Mouse (Mus musculus) neural tube, embryonic 11.5 days (tissue): ENCODE results near the gene Ms4a2. TPM values are rescaled to one million over a fixed set of nuclear protein-coding genes. Genes with fewer than 3 reads are reported as not detected.

Experiments
- ATAC-seq: fragments of 200-750 bp; cut with Nextera tagmentation; 2 replicates; pipeline ENCODE4 v1.8.0; 2017; ENCODE audit warnings: moderate number of reproducible peaks, mild to moderate bottlenecking, moderate TSS enrichment, moderate library complexity; ENCODE audit not compliant: insufficient read depth, low FRiP score, low TSS enrichment
- DNase-seq: peaks from one replicate; pipeline ENCODE4 v3.0.0-alpha.2; 2015; ENCODE audit warnings: low spot score
- H3K27ac ChIP-seq: fragments of 300-500 bp; sonication (generic); 2 replicates; pipeline ENCODE4 v1.5.1; 2014; ENCODE audit warnings: low read depth, mild to moderate bottlenecking, low read length
- H3K27me3 ChIP-seq: fragments of 300-500 bp; sonication (generic); 2 replicates; pipeline ENCODE4 v1.6.1; 2014; ENCODE audit warnings: mild to moderate bottlenecking, low read length, mixed read lengths; ENCODE audit not compliant: control insufficient read depth, insufficient read depth
- H3K36me3 ChIP-seq: fragments of 300-500 bp; sonication (generic); 2 replicates; pipeline ENCODE4 v1.6.1; 2014; ENCODE audit warnings: mild to moderate bottlenecking, low read length, moderate library complexity, mixed read lengths; ENCODE audit not compliant: control insufficient read depth, insufficient read depth
- H3K4me1 ChIP-seq: fragments of 300-500 bp; sonication (generic); 2 replicates; pipeline ENCODE4 v1.6.1; 2014; ENCODE audit warnings: low read length, mixed read lengths; ENCODE audit not compliant: control insufficient read depth, insufficient read depth
- H3K4me2 ChIP-seq: fragments of 300-500 bp; sonication (generic); 2 replicates; pipeline ENCODE4 v1.6.1; 2014; ENCODE audit warnings: low read depth, mild to moderate bottlenecking, moderate library complexity
- H3K4me3 ChIP-seq: fragments of 300-500 bp; sonication (generic); 2 replicates; pipeline ENCODE4 v1.5.1; 2014; ENCODE audit warnings: low read depth, low read length
- H3K9ac ChIP-seq: fragments of 300-500 bp; sonication (generic); 2 replicates; pipeline ENCODE4 v1.6.1; 2014; ENCODE audit warnings: mild to moderate bottlenecking, low read length
- H3K9me3 ChIP-seq: fragments of 300-500 bp; sonication (generic); 2 replicates; pipeline ENCODE4 v1.6.1; 2016; ENCODE audit warnings: low read length; ENCODE audit not compliant: control insufficient read depth
- WGBS: fragments of 180-500 bp; shearing (Covaris S2); extraction: QIAGEN DNeasy Blood & Tissue Kit; methylation state at CpG from one replicate; pipeline ENCODE4 v1.1.7; 2014; 5-methylcytosine and 5-hydroxymethylcytosine counted together
- polyA plus RNA-seq: library from polyadenylated mRNA; unstranded; fragments of >200 nt; fragmentation: Nextera tagmentation; extraction: Ambion mirVana; gene quantifications from 2 replicates; pipeline ENCODE4 v1.2.1, GENCODE M21; 2014

Gene Ms4a2
- 0.15 TPM in 1 of 2 replicates, not detected in the other for polyA plus RNA-seq

GRCm38 (mm10) chr19:11623551-11623950 lies at the start of gene Ms4a2:
Gene Ms4a2, minus strand, starts transcription at chr19:11623719.
- Histone ChIP-seq H3K27ac (no peak within 1 kb of the TSS), H3K4me1 (no peaks in the 10 kb centered on the region), H3K4me2 (no peak within 1 kb of the TSS), H3K27me3 (no peaks in the 10 kb centered on the region), H3K4me3 (no peak within 1 kb of the TSS), H3K36me3 (no peaks in the 10 kb centered on the region), H3K9ac (no peak within 1 kb of the TSS), H3K9me3 (no peaks in the 10 kb centered on the region)
- DNase-seq (no peak), ATAC-seq (no peak)
- WGBS, result 89% methylated on average over 2 of the region's 2 CpGs

- H3K27ac ChIP-seq, result no peak overlapping the region
- H3K36me3 ChIP-seq, result no peaks in the 10 kb centered on the region
- no peak for ATAC-seq
These were observed 38.0 kb upstream of the Ms4a2 start for GRCm38 (mm10) chr19:11661562-11661961.

GRCm38 (mm10) chr19:11660459-11660858 lies 36.9 kb upstream of the Ms4a2 start, which contains the start of gene Oosp2:
Gene Oosp2, minus strand, starts transcription at chr19:11660559.
- Histone ChIP-seq H3K27me3 (no peaks in the 10 kb centered on the region), H3K4me2 (no peak within 1 kb of the TSS), H3K27ac (no peak within 1 kb of the TSS), H3K9me3 (no peaks in the 10 kb centered on the region), H3K36me3 (no peaks in the 10 kb centered on the region), H3K9ac (no peak within 1 kb of the TSS), H3K4me3 (no peak within 1 kb of the TSS), H3K4me1 (no peaks in the 10 kb centered on the region)
- WGBS, result 87% methylated on average over 5 of the region's 5 CpGs
- no peak for DNase-seq
- ATAC-seq, result no peak

More at GRCm38 (mm10) chr19:11661562-11661961, 38.0 kb upstream of the Ms4a2 start:
- Histone ChIP-seq H3K9ac (no peak overlapping the region), H3K27me3 (no peaks in the 10 kb centered on the region), H3K4me1 (no peaks in the 10 kb centered on the region), H3K4me3 (no peak overlapping the region), H3K9me3 (no peaks in the 10 kb centered on the region), H3K4me2 (no peak overlapping the region)
- DNase-seq, result no peak

GRCm38 (mm10) chr19:11659142-11659541 lies 35.6 kb upstream of the Ms4a2 start:
- DNase-seq (no peak), ATAC-seq (no peak)
- Histone ChIP-seq H3K4me2 (no peak overlapping the region), H3K27ac (no peak overlapping the region), H3K27me3 (no peaks in the 10 kb centered on the region), H3K4me3 (no peak overlapping the region), H3K36me3 (no peaks in the 10 kb centered on the region), H3K9ac (no peak overlapping the region), H3K4me1 (no peaks in the 10 kb centered on the region), H3K9me3 (no peaks in the 10 kb centered on the region)
- 72% methylated on average over 2 of the region's 2 CpGs for WGBS

- Histone ChIP-seq H3K4me1 (no peaks in the 10 kb centered on the region), H3K4me3 (no peak overlapping the region), H3K9me3 (no peaks in the 10 kb centered on the region), H3K27me3 (no peaks in the 10 kb centered on the region), H3K9ac (no peak overlapping the region), H3K36me3 (no peaks in the 10 kb centered on the region), H3K27ac (no peak overlapping the region), H3K4me2 (no peak overlapping the region)
- ATAC-seq (no peak), DNase-seq (no peak)
- 84% methylated on average over 4 of the region's 4 CpGs for WGBS
These were observed 26.0 kb upstream of the Ms4a2 start for GRCm38 (mm10) chr19:11649564-11649963.

GRCm38 (mm10) chr19:11646166-11646565 lies 22.6 kb upstream of the Ms4a2 start:
- Histone ChIP-seq H3K27me3 (no peaks in the 10 kb centered on the region), H3K9me3 (no peaks in the 10 kb centered on the region), H3K27ac (no peak overlapping the region), H3K9ac (no peak overlapping the region), H3K36me3 (no peaks in the 10 kb centered on the region), H3K4me1 (no peaks in the 10 kb centered on the region), H3K4me3 (no peak overlapping the region), H3K4me2 (no peak overlapping the region)
- ATAC-seq (no peak), DNase-seq (no peak)
- 80% methylated on average over 3 of the region's 3 CpGs for WGBS

- WGBS, result 70% methylated on average over 1 of the region's 1 CpGs
These were observed 17.2 kb upstream of the Ms4a2 start, which contains the start of gene Ms4a3 for GRCm38 (mm10) chr19:11640732-11641131. Gene Ms4a3, minus strand, starts transcription at chr19:11640851.

GRCm38 (mm10) chr19:11639038-11639437 lies 15.5 kb upstream of the Ms4a2 start:
- Histone ChIP-seq H3K27ac (no peak overlapping the region), H3K27me3 (no peaks in the 10 kb centered on the region), H3K9me3 (no peaks in the 10 kb centered on the region), H3K4me1 (no peaks in the 10 kb centered on the region), H3K4me3 (no peak overlapping the region), H3K36me3 (no peaks in the 10 kb centered on the region), H3K9ac (no peak overlapping the region), H3K4me2 (no peak overlapping the region)
- WGBS, result 72% methylated on average over 4 of the region's 4 CpGs
- ATAC-seq (no peak), DNase-seq (no peak)

More at GRCm38 (mm10) chr19:11640732-11641131, 17.2 kb upstream of the Ms4a2 start, which contains the start of gene Ms4a3:
- H3K4me2 ChIP-seq, result no peak within 1 kb of the TSS
- no peak within 1 kb of the TSS for H3K4me3 ChIP-seq
- H3K27ac ChIP-seq, result no peak within 1 kb of the TSS
- ATAC-seq (no peak), DNase-seq (no peak)
- no peak within 1 kb of the TSS for H3K9ac ChIP-seq
- no peaks in the 10 kb centered on the region for H3K27me3 ChIP-seq
- no peaks in the 10 kb centered on the region for H3K36me3 ChIP-seq
- no peaks in the 10 kb centered on the region for H3K9me3 ChIP-seq
- no peaks in the 10 kb centered on the region for H3K4me1 ChIP-seq

- no peak for ATAC-seq
- H3K4me3 ChIP-seq, result no peak overlapping the region
These were observed 12.1 kb upstream of the Ms4a2 start for GRCm38 (mm10) chr19:11635572-11635971.

More at GRCm38 (mm10) chr19:11635572-11635971, 12.1 kb upstream of the Ms4a2 start:
- Histone ChIP-seq H3K4me1 (no peaks in the 10 kb centered on the region), H3K9me3 (no peaks in the 10 kb centered on the region), H3K36me3 (no peaks in the 10 kb centered on the region), H3K9ac (no peak overlapping the region), H3K27ac (no peak overlapping the region), H3K27me3 (no peaks in the 10 kb centered on the region), H3K4me2 (no peak overlapping the region)
- no peak for DNase-seq
- 81% methylated on average over 5 of the region's 5 CpGs for WGBS
